Mouse (Mus musculus) adrenal gland, postnatal 36 days (tissue): ENCODE measurements around the gene Ccng2. TPM values are rescaled to one million over a fixed set of nuclear protein-coding genes. Genes with fewer than 3 reads are reported as not detected.

Experiments
- DNase-seq, 2 experiments: peaks; one replicate each; pipeline ENCODE4 v3.0.0; 2021; ENCODE audit warnings: mixed read lengths in 1 of 2
- total RNA-seq, 2 experiments: library from RNA; stranded (reverse); gene quantifications; 2 replicates each; pipeline ENCODE4 v1.2.3; 2021

Ccng2 gene
- total RNA-seq, 2 experiments from 2014 or later: 23.4 to 32.6 TPM

DNA sequence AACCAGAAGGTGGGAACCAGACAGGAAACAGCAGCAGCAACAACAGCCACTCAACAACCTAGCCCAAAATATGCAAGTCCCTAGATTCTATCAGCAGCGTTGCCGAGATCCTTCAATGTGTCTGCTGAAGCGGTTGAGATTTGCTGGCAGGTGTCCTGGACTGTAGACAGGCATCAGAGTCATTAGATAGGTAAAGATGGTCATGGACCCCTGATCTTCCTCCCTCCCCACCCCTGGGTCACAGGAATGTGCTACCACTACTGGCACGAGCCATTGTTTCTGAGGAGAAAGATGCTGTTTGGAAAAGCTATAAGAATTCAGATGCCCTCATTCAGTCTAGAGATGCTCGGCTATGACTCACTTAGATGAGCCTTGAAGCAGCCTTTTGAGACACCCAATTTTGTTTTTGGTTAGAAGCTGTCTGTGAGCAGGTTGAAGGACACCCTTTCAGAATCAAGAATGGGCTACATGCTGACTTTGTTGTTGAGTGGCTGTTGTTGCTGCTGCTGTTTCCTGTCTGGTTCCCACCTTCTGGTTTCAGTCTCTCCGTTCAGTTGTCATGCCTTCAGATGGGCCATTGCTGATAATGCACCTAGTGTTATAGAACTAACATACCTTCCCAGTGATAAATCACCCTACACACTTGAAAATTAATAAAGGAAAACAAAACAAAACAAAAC lies 3.5 kb upstream of the Ccng2 start:
- DNase-seq: no peak

DNA sequence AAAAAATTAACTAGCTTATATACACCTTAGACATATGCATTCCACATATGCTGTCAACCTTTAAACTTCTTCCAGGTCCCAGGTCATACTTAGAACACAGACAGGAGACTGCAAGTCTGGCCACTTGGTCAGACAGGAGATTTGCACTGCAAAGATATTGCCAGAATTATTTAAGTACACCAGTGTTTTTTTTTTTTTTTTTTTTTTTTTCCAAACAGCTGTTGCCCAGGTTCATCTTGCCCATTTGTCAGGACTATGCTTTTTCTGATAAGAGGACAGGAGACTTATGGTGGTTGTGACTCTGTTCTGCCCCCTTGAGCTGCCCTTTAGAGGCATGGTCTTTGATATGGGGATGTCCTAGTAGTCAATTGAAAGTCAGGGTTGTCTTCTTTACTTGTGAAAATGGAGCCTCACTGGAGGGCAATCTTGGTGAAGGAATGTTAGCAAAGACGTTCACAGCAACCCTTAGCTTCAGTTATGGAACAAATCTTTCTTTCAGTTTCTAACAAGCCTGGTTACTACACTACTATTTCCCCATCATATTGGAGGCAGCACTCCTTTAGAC lies 2.8 kb upstream of the Ccng2 start:
- DNase-seq: no peak

DNA sequence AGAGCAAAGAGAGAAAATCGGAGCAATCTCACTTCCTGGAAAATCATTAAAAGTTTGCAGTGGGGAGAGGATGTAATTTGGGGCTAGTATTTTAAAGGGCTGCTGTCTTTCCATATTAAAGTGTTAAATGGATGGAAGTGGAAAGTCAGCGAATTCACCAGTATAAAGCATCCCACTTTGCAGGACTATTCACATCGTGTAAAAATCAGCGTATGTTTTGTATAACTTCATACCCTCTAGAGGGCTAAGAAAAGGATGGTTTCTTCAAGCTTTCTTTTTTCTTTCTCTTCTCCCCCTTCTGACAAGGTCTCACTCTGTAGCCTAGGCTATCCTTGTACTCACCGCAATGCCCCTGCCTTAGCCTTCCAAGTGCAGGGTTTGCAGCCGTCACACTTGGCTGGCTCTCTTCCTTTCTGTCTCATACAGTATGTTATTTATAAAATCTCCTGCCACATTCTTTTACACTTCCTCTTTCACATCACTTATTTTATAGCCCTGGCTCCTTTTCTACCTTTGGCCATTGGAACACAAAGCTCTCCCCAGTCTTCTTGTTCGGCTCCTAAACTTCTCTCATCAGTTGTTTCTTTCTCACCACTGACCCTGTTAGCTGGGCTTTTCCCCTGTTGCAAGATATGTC lies 1.8 kb upstream of the Ccng2 start:
- DNase-seq: no peak

DNA sequence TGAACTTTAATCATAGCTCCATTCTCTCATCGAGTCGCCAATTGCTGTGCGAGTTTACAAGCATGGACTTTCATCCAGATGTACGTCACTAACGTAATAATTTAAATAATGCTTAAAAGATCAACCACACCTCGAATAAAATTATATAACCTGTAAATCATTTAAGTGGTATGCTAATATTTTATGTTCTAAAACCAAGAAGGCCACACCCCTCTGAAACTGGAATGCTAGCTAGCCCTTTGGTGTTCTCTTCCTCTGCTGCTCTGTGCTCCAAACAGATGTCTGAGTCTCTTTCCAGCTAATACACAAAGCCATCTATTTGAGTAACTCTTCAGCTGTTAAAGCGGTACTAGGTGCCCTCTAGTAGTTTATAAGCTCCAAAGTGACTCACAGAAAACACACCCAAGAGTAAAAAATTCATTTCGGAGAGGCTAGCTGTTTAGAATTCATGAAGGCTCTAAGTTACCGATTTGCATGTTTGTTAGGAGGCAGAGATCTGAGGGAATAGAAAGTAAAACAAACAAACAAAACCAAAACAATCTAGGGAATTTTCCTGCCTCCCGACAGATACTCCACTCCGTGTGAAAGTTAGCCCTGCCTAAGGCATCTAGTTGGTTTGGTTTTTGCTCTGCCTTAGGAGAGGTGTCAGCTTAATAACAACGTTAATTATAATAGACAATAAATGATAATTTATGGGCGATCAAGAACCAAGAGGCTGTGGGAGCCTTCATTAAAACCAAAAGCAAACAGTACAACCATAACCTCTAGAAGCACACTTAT lies 1.1 kb upstream of the Ccng2 start:
- DNase-seq: no peak

DNA sequence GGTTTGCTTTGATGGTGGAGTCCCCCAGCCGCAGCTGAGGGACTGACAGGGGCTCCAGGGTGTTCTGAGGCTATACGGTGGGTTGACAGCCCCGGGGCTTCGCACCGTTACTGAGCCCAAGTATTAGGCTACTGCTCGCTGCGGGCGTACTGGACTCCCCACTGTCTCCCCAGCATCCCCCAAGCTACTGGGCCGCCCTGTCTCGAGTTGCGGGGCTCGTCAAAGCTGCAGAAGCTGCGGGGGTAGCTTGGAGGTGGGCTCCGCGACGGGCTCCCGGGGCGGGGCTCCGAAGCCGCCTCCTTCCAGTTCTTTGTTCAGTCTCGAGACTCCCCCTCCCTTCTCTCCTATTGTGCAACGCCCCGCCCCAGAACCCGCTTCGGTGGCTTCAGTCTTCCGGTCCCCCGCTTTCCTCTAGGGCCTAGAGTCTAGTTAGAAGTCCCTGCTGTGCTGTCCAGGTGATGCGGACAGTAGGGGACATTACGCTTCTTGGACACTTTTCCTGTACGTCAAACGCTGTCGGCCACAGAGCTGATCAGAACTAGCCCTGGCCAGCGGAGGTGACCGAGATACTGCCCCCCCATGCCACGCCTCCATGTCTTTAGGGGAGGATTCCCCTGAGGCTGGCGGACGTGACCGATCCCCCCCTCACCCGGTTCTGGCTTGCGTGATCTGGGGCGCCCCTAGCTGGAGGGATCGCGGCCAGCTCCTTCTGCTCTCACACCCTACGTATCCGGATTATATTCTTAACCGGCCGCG lies 972 bp downstream of the Ccng2 start:
- DNase-seq: peak; percentile 83 to 87

DNA sequence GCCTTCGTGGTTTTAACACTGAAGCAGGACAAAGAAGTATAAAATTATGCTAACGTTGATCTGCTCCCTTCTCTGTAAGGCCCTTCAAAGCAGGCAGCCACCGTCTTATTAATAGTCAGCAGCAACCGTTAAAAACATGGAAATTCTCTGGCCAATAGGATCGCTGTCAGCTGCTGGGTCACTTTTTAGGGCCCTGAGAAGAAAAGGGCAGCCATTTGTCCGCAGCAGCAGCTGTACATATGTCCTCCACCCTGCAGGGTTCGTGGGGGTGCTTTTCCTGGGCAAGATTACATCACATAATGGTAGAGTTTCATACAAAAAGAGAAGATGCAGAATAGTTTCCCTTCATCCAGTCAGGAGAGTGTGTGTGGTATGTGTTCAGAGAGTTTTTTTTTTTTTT lies 3.0 kb downstream of the Ccng2 start:
- no peak for DNase-seq

DNA sequence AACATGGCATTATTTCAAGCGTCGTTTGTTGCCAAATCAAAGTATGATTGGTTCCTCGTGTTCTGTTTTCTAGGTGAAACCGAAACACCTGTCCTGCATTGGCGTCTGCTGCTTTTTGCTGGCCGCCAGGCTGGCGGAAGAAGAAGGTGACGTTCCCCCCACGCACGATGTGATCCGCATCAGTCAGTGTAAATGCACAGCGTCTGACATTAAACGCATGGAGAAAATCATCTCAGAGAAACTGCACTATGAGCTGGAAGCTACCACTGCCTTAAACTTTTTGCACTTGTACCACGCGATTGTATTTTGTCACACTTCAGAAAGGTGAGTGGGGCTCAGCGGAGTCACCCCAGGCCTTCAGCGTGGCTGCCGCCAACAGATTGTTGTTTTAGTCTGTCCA lies 3.7 kb downstream of the Ccng2 start:
- DNase-seq: no peak

DNA sequence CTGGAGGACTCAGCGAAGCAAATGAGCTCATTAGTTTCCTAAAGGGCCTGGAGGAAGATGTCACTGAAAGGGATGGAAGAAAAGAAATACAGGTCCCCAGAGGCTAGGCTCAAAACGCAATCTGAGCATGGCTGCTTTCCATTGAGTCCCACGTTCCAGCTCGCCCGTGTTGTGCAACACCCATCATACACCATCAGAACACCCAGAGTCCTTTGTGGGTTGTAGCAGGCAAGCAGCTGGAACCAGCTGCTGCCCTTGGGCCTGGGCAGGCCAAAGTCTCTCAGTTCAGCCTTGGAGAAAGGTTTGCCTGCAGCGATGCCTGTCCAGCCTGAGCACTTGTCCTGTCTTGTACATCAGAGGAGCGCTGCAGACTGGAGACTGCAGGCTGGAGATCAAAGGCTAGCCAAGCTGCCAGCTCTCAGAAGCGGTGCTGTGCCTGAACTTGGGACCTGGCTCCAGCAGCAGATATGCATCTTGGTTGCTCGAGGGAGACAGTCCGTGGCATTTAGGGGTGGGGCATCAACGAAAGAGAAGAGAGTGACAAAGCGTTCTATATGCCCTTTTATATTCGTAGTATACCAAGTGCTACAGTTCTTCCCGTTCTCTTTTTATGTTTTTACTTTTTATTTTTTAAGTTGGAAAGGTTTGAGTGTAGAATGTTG lies 15.5 kb downstream of the Ccng2 start:
- DNase-seq: peak; percentile 15 to 38

DNA sequence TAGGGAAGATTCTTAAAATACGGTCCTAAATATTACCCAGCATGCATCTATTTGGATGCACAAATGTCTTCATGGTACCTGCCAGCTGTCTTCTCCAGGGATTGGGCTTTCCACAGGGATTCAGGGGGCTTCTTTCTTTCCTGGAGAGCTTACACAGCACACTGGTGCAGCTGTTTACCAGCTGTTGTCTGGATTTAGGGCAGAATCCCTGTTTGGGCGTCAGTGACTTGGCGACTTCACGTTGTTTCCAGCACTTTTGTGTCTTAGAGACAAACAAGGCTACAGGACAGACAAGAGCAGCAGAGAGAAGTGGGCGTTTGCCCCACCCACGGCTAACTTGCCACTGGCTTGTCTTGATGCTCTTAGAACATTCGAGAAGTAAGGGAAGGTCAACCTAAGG lies 16.1 kb downstream of the Ccng2 start:
- no peak for DNase-seq

DNA sequence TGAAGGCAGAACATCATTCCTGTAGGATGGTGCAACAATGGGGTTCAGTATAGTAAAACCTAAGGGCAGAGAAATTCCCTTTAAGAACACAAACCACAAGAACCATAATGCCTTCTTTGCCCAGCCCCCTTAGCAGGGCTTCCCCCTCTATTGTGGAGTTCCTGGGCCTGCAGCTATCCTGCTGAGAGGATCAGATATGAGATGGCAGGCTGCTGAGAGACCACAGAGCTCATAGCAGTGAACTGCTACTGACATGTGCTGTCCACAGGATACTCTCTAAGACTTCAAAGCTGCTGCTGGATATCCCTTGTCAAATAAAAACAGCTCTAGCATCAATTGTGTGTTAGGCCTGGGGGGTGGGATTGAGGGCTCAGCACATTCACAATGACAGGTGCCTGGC lies 21.5 kb downstream of the Ccng2 start:
- DNase-seq: no peak

DNA sequence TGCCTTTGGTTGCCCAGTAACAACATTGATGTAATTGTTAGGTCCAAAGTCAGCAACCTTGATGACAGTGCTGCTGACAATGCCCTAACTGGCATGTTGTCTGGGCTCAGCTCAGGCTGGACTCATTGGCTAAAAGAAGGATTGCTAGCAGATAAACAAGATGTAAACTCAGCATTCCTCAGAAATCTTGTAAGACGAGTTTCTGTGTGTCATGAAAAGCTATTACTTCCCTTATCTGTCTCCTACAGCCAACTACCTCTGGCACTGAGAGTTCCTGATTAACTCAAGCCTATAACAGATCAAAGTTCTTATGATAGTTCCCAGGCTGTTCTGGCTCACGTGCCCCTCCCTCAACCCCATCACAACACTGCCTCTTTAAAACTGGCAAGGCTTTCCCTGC lies 23.2 kb downstream of the Ccng2 start:
- DNase-seq: no peak

DNA sequence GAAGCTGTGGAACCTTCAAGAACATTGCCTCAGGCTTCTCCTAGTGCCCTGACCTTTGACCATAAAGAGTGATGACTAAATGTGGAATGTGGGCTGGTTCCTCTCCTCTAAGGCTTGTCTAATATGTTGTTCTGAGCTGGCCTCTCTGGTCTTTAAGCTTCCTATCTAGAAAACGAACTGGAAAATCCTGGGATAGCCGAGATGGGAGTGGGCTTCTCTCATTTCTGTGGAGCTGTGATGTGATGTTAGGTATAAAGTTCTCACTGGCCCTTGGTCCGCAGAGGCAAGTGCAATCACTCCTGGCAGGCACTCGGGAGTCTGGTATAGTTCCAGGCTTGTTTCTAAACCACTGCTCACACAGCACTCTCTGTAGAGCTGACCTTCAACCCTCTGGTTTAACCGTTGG lies 29.3 kb downstream of the Ccng2 start:
- DNase-seq: peak; percentile 14 to 42

DNA sequence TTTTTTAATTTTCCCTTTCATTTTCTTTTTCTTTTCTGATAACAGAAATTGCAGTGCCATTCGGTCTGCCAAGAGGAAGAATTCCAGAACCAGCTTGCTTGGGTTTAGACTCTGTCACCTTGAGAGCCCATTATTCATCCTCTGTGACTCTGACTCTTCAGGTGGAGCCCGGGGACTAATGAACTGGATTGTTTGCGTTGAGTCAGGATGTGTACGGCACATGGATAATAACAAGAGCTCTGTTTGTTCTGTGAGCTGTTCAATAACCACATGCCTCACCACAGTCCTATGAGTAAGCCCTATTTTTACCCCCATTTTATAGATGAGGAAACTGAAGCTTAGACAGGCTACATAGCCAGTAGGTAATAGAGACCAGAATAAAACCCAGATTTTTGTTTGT lies 29.7 kb downstream of the Ccng2 start:
- peak in 1 of 2 experiments; percentile 5 for DNase-seq

DNA sequence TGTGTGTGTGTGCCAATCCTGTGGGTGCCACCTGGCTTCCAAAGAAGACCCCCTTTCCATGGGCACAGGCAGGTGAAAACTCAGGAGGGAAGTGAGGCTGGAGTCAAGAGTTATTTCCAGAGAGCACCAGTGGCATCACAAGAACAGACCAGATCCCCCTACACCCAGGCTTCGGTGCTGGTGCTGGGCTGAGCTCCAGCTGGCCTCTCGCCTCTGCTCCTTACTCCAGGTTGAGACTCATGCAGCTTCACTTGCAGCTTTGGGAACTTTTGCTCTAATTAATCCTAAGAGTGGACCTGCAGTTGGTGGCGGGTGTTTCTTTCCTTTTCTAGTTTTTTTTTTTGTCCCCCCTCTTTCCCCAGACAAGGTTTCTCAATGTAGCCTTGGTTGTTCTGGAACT lies 30.3 kb downstream of the Ccng2 start:
- peak in 1 of 2 experiments; percentile 27 for DNase-seq

DNA sequence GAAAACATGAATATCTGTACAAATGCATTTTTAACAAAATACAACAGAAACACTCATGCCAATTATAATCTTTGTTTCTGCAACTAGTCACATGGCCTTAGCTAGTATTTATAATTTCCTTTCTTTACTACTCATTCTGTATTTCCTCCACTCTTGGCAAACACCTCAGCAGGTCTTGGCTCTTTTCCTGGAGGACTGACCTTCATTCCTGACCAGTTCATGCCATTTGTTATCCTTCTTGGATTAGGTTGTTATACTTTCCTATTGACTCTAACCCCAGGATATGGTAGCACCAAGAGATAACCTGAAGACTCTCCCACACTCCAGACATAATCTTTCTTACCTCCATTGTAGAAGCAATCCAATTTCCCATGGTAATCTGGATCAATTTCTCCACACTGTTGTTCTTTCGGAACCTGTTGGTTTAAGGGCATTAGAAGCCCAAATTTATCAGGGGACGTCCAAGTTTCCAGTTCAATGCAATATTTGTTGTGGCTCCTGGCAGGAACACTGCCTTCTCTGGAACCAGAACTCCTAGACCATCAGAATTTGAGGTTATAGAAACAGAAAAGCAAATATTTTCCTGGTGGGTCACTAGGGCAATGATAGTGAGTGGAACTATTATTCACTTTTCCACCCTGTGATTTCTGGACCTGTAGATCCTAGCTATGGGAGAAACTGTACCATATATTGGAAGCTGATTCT lies 38.2 kb downstream of the Ccng2 start:
- peak; percentile 44 to 50 for DNase-seq

DNA sequence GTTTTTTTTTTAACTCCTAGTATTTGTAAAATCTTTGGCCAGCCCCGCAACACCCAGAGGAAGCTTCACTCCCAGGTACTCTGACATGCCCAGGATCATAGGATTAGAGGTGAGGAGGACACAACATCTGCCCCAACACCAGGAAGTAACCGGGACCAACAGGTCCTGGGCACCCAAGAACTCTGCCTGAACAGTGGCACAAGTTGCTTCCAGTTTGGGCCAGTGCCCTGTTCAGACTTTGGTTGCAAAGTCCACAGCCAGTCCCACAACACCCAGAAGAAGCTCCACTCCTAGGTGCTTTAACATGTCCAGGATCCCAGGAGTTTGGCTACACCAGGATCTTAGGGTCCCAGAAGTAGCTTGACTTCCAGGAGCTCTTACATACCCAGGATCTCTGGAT lies 41.9 kb downstream of the Ccng2 start:
- DNase-seq: no peak

DNA sequence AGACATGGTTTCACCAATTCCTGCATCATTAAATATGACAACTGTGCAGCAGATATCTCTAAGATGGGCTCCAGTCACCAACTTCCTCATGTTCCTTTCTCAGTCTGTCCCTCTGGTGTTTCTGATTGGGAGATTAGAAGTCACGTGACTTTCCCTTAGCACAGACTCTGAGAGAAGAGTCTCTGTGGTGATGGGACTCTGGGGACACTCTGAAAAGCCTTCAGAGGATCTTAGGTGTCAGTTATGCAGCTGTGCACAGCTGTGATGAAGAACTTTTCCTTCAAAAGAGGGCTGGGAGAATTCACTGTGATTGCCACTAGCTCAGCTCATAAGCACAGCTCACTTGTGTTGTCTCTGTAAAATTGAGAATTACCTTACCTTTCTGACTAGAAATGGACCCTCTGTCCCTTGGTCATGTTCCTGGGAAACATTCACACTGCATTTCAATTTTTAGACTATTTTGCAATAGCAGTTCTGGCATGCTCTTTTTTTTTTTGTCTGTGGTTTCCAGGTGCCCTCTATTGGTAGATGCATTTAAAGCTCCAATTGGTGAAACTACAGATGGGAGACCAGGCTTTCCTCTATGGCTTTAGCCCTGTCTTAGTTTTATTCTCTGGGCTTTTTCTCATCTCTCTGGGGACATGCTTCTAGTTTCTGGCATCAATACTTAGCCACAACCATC lies 56.4 kb downstream of the Ccng2 start:
- DNase-seq: no peak
